Mouse (Mus musculus) gastrocnemius, postnatal 36 days (tissue): ENCODE data around the gene Aurka. TPM values are rescaled to one million over a fixed set of nuclear protein-coding genes. Genes with fewer than 3 reads are reported as not detected.
A peak's percentile ranks its signal among the peaks of the same experiment; 100 is the strongest.

Experiments used
- DNase-seq, 2 experiments: peaks; one replicate each; pipeline ENCODE4 v3.0.0; 2022
- intact Hi-C: fragments of 180-260 bp; cut with DNase I; formaldehyde crosslinking; loops from one replicate; pipeline ENCODE4 v1.15.1; 2025
- long read RNA-seq, 2 experiments: library from polyadenylated mRNA; stranded (forward); transcript quantifications; one replicate each; pipeline ENCODE4 v2.0.0; 2021
- total RNA-seq, 2 experiments: library from RNA; stranded (reverse); gene quantifications; 2 replicates each; pipeline ENCODE4 v1.2.3; 2021

Aurka gene
- 1 to 10 TPM; 4.1 to 6.6 TPM for total RNA-seq
- long read RNA-seq, experiment 1, partial matches to known transcripts = 4 of 14 reads
- long read RNA-seq, experiment 1, other reads (novel, unspliced or antisense) = 9 of 14 reads
- long read RNA-seq, experiment 2, partial matches to known transcripts = 4 of 6 reads
- long read RNA-seq, experiment 2, other reads (novel, unspliced or antisense) = 2 of 6 reads

- peak; percentile 92 to 94 for DNase-seq
- intact Hi-C loops = no loop called here
Measured at GRCm38 (mm10) chr2:172370411-172371223, at the start of gene Aurka, which contains the start of gene Cstf1. Aurka (minus strand) TSS chr2:172370535. Cstf1 (plus strand) TSS chr2:172370681.

GRCm38 (mm10) chr2:172418208-172418607 is 47.9 kb upstream of the Aurka start:
- intact Hi-C loops = no loop called here
- no peak for DNase-seq

DNA sequence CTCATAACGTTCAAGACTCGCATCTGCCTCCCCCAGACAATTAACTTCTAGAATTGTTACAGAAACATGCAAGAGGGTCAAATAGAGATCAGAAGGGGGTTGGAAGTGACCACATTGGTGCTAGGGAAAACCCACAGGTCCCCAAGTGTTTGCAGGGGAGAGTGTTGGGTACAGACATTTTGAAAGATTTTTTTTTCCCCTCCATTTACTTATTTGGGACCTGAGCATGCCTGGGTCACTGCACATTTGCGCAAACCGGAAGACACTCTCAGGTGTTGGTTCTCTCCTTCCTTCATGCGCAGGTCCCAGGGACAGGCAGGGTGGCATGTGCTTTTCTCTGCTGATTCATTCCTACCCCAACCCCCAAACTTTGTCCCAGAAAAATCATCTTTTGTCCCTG is 46.5 kb upstream of the Aurka start:
- intact Hi-C loops = no loop called here
- DNase-seq = no peak

GRCm38 (mm10) chr2:172416218-172416617 is 45.9 kb upstream of the Aurka start:
- intact Hi-C loops = no loop called here
- no peak for DNase-seq

DNA sequence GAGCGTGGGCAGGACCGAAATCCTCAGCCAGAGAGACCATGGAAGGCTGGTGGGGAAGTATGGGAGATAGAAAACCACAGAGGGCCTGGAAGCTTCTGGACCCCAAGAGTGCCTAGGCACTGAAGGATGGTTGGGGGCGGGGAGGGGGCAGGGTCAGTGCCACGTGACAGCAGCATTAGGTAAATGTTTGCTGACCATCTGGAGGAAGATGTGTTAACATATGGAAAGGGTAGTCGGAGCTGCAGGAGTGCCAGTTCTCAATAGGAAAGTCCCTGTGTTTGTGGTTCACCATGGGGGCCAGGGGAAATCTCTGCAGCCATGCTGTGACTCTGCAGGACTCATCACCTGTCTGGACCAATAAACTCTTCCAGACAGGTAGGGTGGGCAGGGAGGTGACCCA is 43.6 kb upstream of the Aurka start:
- no peak for DNase-seq
- intact Hi-C loops = no loop called here

GRCm38 (mm10) chr2:172413273-172413672 is 42.9 kb upstream of the Aurka start:
- intact Hi-C loops = no loop called here
- DNase-seq = no peak

- intact Hi-C loops = no loop called here
- no peak for DNase-seq
Measured at GRCm38 (mm10) chr2:172412454-172412853, 42.1 kb upstream of the Aurka start.

DNA sequence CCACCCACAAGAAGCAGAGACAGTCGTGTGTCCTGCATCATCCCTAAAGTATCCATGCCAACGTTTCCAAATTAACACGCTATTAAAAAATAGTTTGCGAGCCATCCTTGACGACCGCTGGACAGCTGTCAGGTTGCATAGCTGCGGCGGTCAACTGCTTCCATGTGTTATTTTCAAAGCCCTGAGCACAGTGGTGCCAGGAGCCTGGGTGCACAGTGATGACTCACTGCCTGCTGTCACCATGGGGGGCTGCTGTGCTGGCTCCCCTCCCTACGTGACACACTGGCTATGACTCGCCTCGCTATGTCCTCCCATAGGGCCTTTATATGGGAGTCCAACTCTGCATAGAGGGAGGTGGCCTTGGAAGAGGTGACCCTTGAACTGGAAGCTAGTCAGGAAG is 40.8 kb upstream of the Aurka start:
- DNase-seq = no peak
- intact Hi-C loops = no loop called here

DNA sequence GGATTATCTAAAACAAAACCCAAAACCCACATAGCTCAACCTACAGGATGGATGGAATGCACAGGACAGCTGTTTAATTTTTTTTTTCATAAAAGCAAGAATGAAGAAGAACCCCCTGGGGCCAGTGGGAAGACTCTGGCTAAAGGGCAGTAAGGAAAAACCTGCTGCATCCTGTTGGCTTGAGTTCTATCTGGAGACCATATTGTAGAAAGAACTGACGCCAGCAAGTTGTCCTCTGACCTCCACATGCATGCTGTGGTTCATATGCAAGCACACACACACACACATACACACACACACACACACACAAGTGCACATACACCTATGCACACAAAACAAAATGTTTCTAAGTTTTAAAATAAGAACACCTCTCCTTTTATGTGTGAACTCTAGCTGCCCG is 40.4 kb upstream of the Aurka start:
- intact Hi-C loops = no loop called here
- DNase-seq = no peak

DNA sequence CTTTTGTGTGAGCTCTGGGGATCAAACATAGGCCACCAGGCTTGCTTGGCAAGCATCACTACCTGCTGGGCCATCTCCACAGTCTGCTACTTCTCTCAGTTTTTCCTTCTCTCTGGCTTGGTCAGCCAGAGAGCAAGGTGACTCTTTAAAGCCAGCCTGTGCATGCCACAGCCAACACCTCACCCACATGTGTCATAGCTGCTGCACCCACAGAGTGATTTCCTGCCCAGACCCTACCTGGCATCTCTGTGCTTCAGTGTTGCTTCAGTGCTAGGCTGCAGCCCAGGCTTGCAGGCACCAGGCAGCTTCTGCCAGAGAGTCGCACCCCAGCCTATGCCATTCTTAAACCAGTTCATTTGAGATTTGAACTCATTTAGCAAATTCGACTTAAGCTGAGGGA is 37.2 kb upstream of the Aurka start:
- DNase-seq = no peak
- intact Hi-C loops = no loop called here

DNA sequence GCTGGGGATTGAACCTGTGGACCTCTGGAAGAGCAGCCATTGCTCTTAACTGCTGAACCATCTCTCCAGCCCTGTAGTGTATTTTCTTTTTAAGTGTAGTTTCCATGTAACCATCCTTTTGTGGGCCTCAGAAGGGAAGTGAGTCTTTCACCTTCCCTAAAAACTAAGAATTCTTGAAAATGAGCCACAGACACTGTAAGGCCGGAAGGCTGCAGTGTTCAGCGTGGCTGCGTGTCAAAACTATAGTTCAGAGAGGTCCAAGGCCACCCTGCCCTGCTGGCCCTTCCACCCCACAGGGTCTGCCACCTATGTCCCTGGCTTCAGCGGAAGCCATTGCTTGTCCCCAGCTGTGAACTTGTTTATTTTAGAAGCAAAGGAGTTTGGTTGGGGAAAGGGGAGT is 35.8 kb upstream of the Aurka start:
- intact Hi-C loops = no loop called here

DNA sequence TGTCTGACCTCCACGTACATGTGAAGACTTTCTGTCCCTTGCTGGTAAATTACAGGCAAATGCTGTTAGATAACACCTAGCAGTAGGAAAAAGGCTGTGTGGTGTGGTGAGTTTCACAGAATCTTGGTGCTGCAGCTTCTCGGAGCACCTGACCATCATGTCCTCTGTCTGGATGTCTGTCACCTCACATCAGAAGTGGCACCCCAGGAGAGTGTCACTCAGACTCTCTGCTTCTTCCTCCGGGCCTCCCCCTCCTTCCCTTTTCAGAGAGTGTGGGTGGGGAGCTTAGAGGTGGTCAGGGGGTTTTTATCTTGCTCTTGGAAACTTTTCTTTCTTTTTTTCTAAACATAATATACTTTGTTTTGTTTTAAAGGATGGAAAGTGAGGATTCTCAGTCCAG is 34.7 kb upstream of the Aurka start:
- intact Hi-C loops = no loop called here

More for the DNA sequence above, 35.8 kb upstream of the Aurka start:
- no peak for DNase-seq

GRCm38 (mm10) chr2:172404239-172404638 is 33.9 kb upstream of the Aurka start:
- intact Hi-C loops = no loop called here
- no peak for DNase-seq

More for the DNA sequence above, 34.7 kb upstream of the Aurka start:
- no peak for DNase-seq

DNA sequence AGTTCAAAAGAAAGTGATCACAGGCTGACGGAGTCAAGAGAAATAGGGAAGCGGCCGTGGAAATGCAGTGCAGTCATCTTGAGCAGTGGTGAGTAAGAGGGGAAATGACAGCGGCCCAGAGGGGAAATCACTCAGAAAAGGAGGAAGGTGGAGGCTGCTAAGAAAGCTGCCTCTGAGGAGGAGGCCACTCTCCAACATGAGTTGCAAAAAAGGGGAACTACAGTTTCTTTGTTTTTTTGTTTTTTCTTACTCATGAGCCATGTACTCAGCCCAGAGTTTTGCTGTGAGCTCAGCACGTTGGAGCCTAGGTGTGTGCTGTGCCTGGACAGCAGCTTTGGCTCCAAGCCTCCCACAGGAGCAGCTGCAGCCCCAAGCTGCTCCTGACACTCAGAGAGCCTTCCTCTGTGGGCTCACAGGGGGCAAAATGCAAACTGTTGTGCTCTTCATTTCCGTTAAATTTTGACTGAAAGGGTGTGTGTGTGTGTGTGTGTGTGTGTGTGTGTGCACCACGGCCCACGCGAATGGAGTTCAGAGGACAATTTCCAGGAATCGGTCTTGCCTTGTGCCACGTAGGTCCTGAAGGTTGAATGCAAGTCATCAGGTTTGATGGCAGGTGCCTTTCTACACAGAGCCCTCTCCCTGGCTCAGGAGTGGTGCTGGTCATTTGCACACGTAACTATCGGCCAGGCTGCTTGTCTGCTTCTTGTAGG is 30.9 kb upstream of the Aurka start:
- intact Hi-C loops = no loop called here
- no peak for DNase-seq

- intact Hi-C loops = no loop called here
- DNase-seq = no peak
Measured at GRCm38 (mm10) chr2:172399901-172400300, 29.6 kb upstream of the Aurka start.

- intact Hi-C loops = no loop called here
- no peak for DNase-seq
Measured at GRCm38 (mm10) chr2:172395961-172396360, 25.6 kb upstream of the Aurka start.

- intact Hi-C loops = no loop called here
- no peak for DNase-seq
Measured at GRCm38 (mm10) chr2:172394671-172395070, 24.3 kb upstream of the Aurka start.

DNA sequence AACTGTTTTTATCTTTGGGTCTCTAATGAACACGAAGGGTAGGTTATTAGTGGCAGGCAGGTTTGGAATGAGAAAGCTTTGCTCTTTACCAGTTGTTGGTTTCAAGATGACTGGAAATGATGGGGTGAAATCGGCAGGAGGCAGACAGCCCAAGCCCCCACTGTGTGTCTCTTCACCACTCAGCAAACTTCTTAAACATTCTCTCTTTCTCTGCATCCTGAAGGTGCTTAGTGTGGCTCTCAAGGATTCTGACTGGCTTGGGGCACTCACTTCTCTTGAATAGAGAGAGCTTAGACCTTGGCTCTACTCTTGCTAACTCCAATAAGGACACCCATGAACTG is 23.7 kb upstream of the Aurka start:
- DNase-seq = no peak
- intact Hi-C loops = no loop called here

DNA sequence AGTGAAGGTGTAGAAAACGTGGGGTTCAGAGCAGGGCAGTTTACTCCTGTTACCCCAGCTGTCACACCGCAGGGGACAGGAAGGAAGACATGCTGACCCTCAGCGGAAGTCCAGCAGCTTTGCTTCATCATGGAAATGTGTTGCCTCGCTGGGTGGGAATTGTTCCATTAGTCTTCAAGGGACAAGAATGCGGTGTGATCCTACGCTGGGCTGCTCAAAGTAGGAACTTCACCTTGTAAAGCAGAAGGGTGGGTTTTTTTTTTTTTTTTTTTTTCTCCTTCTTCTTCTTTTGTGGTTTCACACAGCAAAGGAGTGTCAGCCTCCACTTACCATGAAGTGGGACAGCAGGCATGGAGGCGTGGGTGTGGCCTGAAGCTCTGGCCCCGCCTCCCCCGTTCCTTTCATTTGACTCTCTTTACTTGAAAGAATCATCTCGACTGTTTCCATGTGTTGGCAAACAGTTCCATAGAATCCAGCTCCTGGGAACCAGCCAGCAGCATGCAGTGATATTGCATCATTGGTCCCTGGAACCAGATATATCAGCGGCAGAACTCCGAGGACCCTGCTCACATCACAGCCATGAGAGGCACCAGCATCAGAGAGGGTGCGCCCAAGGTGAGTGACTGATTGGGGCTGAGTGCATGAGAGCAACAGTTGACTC is 23.2 kb upstream of the Aurka start, which contains the start of gene Cass4:
TSS of gene Cass4 (plus strand) at position 404 of the 661 bp plus-strand sequence.
- intact Hi-C loops = no loop called here
- no peak for DNase-seq

DNA sequence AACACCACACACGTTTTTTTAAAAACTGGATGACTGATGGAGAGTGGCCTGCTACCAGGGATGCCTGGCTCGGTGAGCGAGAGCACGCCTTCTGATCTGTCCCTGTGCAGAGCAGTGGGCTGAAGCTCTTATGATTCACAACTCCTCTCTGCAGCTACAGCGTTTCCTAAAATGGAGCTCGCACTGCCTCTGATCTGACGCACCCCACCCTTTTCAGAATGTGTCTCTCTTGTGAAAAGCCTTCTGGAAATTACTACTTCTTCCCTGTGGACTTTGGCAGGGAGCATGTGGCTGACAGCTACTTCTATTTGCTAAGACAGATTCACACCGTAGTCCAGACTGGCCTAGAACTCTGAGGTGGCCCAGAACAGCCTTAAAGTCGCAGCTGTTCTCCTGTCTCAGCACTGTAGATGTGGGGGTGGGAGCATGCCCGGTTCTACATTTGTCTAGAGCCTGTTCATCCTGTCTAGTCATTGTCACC is 21.7 kb upstream of the Aurka start:
- no peak for DNase-seq
- intact Hi-C loops = no loop called here

DNA sequence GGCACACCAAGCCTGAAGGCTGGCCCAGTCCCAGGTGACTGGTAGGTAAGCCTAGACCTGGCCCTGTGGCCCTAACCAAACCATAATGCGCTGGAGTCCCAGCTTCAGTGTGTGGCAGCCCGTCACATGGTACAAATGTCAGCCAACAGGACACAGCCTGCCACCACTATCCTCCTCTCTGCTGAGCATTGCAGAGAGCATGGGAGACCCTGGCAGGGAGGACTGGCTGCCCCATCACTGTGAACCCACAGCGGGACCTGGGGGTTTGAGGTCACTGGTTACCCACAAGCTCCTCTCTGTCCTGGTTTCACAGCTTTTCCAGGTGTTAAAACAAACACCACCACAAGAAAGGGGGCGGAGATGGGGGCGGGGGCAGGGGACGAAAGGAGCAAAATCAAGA is 20.0 kb upstream of the Aurka start:
- intact Hi-C loops = no loop called here

More for the DNA sequence above, 20.0 kb upstream of the Aurka start:
- DNase-seq = no peak
